Mouse (Mus musculus): ENCODE measurements around the gene Plekhm3.

Gene Plekhm3

DNA sequence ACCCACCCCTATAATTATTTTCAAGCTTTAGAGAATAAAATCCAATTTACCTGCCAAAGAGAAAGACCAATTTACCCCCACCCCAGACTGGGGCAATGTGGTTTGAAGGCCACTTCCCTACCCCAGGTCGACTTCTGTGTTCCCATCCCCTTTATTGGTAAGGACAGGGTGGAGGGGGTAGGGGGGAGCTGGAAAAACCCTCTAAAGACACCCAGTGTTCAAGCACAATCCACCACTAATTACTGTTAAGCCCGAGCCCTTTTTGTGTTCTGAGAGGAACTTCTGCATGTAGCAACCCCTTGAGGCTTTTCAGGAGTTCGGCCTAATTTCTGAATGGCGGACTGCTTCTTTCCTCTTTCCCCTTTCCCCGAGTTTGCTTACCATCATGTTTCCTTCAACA is 177.2 kb downstream of the Plekhm3 start:
- no peak for DNase-seq (ENCODE audit: low read depth, low spot score)

DNA sequence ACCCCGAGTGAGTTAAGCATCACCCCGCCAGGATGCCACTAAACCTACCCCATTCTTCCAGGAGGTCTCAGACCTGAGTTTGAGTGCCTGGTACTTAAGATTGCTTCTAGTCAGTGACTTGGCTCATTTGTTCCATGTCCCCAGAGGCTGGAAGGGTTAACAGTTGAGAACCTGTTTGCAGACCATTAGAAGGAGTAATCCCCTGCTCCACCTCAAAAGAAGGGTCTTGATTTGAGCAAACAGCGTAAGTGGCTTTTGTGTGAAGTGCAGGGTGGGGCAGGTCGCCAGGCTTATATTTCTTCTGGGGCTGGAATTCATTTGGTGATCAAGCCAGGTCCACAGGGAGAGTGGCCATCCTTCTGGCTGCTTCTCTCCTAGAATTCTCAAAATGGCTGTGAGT is 183.3 kb downstream of the Plekhm3 start:
- no peak for DNase-seq (ENCODE audit: low read depth, low spot score)

DNA sequence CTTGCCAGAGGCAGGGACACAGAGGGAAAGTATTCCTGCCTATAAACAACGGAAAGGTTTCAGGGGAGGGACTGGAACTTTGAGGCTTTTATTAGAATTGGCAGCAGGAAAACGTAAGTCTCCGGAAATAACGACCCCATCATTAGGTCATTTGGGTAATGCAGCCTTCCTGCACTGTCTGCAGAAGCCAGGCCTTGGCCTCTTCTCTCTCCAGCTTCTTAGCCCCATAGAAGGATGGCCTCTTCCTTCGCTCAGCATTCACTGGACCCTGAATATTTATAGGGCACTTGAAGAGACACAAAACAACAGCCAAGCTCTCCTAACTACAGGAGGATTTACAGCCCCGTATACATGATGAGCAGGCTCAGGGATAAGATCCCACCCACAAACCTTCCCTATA is 186.5 kb downstream of the Plekhm3 start:
- DNase-seq (ENCODE audit: low read depth, low spot score): no peak

DNA sequence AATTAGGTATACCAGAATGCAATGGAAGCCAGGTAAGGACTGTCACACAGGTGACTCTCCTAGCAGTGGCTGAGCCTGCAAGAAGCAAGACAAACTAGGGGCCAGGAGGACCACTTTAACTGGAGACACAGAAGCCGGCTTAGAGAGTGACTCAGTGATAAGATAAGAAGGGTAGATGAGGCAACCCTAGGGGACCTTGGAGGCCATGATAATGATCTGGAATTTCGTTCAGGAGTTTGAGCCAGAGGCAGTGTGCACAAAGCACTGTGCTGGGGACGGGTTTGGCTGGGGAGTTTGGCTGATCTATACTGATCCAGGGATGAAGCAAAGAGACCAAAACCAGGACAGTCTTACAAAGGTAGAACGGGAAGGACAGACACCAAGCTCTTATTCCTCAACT is 195.0 kb downstream of the Plekhm3 start:
- DNase-seq (ENCODE audit: low read depth, low spot score): no peak

DNA sequence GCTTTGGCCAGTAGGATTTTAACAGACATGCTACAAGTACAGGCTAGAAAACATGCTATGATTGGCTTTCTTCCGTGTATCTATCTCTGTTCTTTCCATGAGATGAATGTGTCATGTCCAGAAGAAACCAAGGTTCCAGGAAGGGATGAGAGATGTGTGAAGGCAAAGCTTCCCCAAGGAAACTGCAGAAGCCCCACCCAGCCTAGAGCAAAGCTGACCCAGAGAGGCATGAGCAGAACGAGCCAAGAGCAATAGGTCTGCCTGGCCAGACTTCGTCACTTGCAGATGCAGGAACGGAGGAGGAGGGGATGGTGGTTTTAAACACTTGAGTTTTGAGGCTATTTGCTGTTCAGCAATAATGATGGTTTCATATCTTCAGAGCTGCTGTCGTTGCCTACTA is 198.9 kb downstream of the Plekhm3 start:
- no peak for DNase-seq (ENCODE audit: low read depth, low spot score)

DNA sequence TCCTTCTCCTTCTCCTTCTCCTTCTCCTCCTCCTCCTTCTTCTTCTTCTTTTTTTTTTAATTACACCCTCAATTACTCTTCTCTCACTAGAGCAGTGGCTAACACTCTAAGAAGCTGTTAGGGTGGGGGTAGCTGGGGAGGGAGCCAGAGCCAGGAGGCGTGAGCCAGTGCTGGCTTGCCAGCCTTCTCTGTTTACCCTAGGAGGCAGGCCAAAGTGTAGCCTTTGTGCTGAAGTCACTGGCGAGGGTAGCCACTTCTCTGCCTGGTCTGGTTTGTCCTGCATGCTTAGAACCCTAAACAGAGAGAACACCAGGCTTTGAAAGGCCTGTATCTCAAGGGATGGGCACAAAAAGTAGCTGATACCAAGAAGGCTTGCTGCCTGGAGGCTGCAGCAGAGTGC is 199.4 kb downstream of the Plekhm3 start:
- no peak for DNase-seq (ENCODE audit: low read depth, low spot score)

DNA sequence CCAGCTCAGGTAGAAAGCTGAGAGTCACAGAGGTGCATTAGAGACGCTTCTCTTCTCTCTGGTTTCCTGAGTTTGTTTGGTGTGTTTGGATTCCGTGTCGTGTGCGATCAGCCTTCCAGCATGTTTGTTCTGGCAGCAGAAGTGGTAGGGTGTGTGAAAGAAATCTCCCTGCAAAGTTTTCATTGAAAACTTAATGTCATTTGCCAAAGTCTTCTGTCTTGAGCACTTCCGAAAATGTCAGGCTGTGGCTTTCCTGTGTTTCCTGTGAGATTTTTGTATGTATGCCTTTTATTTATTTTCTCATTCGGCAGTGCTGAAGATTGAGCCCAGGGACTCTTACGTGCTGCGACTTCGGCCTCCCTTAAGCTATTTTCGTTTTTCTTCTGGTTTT is 200.0 kb downstream of the Plekhm3 start:
- no peak for DNase-seq (ENCODE audit: low read depth, low spot score)

DNA sequence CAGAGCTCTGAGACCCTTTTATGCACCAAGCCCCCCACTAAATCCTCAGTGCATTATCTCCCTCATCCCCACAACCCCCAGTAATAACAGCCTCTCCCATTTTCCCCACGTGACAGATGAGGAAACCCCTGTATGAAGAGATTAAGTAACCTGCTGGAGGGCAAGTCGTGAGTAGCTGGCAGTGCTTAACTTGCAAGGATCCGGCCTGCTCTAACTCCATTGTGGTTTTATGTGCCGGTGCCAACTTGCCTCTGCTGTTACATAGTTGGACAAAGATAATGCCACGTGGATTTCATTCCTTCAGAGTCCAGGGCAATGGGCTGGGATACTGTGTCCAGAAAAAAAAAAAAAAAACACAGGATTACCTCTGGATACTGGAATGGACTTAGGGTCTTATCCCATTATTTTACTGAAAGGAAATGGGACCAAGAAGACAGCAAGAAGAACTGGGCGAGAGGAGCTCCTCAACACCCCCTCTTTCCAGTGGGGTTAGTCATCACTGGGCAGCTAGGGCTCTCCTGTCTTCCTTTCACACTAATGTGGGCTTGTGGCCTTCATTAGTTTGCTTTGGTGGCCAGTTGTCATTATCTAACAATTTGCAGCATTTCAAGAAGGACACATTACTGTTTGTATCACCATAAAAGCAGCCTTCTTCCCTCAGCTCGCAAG is 200.5 kb downstream of the Plekhm3 start:
- DNase-seq (ENCODE audit: low read depth, low spot score): peak; percentile 49

DNA sequence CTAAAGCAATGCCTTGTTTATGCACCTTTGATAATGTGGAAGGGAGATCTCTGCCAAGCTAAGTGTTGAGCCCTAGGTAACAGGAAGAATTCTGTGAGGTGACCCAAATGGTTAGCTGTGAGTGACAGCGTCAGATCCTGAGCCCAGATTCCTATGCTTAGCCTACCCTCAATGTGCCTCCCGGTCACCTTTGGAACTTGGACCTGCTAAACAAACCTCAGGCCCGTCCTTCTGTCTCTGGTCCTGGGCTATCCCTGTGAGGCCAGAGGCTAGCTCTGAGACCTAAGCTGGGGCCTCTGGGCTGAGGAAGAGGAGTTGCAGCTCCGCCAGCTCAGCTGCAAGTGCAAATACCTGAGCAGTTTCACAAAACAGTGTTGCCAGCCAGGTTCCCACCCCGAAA is 202.0 kb downstream of the Plekhm3 start:
- no peak for DNase-seq (ENCODE audit: low read depth, low spot score)

DNA sequence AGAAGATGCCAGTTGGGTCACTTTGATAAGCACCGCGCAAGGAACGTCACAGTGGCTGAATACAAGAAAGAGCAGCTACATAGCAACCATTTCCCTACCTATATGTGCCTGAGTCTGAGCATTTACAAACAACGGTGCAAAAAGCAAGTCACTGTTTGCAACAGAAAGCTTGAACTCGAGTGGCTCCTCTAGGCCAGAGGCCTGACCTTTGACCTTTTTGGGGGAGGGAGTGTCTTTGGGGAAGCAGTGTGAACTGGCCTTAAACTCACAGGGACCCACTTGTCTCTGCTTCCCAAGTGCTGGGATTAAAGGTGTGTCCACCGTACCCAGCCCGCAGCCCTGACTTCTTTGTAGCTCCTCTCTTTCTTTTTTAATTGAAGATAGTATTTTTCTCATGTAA is 203.0 kb downstream of the Plekhm3 start:
- DNase-seq (ENCODE audit: low read depth, low spot score): no peak

DNA sequence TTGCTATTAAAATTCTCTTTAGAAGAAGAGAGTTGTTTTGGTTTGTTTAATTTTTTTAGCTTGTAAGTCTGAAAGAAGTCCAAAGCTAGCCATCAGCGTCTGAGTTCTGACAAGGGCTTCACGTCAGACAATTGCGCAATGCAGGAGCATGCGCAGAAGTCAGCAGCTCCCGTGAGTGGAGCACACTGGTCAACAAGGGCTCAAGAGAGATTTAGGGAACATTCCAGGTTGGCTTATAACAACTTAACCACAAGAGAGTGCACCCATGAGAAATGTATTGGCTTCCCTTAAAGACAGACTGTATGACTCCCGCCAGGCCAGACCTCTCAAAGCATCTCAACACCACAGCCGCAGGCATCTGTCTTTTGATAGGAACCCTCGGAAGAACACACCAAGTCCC is 203.5 kb downstream of the Plekhm3 start:
- peak; percentile 24 for DNase-seq (ENCODE audit: low read depth, low spot score)

DNA sequence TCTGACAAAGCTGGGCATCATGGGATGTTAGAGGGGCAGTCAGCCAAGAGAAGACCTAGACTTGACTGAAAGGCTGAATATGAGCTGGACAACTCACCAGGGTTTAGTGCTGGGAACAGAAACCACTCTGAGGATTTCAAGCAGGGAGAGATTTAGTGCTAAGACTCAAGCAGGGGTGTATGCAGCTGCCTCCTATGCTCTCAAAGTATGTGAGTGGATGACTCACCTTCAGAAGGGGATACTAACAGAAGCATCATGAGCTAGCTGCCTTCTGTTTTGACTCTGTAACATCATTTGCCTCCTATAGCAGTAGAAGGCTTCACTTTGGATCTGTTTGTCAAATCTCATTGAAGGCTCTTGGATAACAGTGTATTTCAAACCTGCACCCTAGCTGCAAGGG is 212.0 kb downstream of the Plekhm3 start:
- peak; percentile 35 for DNase-seq (ENCODE audit: low read depth, low spot score)

DNA sequence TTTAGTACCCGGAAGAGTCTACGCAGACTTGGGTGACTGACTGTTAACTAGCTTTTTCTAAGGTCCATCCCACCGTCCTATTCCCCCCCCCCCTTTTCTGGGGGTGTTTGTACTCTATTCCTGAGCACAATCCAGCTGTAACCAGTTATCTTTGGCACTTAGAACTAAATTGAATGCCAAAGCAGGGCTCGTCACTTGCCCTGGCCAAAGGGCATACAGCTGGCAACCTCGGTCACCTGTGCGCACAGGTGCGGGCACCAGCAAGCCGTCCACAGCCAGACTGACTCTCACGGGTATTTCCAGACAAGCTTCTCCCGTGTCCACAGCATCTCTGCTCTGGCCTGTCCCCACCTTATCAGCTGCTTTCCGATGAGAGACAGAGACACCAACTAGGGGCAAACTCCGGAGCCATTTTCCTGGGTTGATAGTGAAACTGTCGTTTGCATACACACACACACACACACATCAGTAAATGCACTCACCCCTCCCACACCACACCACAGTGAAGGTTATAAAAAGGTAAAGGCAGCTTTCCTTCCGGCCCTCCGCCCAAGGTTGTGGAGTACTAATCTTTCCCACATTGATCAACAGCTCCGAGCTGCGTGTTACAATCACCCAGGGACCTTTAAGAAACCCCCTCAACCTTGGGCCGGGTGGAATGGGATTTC is 213.7 kb downstream of the Plekhm3 start:
- DNase-seq (ENCODE audit: low read depth, low spot score): no peak

DNA sequence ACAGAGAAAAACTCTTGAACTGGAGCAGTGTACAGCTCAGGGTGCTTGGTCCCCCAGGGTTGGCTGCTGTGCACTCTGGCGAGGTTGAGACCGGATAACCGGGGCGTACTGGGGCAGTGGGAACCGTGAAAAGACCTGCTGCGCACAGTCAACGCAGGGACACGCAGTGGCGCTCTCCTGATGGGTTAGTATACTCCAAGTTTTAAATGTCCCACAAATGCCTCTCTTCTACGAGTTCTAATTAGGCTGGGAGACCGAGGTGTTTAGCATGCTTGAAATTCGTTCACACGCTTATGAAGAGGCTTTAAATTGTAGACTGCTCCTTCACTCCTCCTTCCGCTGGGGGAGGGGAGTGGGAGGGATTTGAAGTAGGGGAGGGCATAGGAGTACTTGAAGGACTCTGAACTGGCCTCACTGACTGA is 218.0 kb downstream of the Plekhm3 start:
- DNase-seq (ENCODE audit: low read depth, low spot score): peak; percentile 3

DNA sequence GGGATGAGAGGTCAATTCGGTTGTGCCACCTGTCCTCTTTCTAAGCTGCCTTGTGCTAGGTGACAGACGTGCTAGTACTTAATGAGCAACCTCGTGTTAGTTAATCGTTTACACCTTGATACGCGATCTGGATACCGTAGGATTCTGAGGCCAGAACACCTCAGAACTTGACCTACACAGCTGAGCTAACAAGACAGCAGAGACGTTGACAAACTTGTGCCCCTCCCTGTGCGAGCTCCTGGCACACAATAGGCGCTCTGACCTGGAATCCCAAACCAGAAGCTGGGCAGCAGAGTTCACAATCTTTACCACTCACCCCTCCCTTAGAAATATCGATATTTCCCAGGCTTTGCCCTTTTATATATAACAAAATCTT is 218.5 kb downstream of the Plekhm3 start:
- no peak for DNase-seq (ENCODE audit: low read depth, low spot score)

DNA sequence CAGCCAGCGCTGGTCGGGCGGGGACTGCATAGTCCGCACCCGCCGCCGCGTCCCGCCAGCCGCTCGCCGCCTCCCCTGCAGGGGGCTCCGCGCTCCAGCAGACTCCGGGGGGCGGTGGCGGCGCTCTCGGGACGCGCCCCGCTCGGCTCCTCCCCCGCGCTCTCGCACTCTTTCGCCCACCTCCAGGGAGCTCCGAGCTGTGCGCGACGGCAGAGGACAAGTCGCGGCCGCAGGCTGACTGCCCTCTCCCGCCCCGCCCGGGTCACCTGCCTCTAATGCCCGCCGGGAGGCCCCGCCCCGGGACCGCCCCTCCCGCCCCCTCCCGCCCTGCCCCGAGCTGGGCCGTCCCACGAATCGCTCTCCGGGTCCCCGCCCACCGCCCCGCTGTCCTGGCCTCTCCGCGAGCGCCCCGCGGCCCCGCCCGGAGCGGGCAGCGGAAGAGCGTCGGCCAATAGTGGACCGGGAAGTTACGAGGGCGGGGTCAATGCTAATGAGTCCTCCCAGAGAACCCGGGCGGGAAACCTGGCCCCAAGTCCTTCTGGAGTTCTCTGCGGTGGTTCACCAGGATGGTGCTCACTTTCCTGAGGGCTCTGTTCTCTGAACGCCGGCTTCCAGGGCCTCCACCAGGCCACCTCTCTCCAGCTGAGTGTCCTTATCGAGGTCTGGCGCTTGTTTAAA is 219.0 kb downstream of the Plekhm3 start, which contains the start of gene Fzd5:
Gene Fzd5, minus strand, starts transcription at position 250 of the 678 bp plus-strand sequence.
- DNase-seq (ENCODE audit: low read depth, low spot score): peak; percentile 95

DNA sequence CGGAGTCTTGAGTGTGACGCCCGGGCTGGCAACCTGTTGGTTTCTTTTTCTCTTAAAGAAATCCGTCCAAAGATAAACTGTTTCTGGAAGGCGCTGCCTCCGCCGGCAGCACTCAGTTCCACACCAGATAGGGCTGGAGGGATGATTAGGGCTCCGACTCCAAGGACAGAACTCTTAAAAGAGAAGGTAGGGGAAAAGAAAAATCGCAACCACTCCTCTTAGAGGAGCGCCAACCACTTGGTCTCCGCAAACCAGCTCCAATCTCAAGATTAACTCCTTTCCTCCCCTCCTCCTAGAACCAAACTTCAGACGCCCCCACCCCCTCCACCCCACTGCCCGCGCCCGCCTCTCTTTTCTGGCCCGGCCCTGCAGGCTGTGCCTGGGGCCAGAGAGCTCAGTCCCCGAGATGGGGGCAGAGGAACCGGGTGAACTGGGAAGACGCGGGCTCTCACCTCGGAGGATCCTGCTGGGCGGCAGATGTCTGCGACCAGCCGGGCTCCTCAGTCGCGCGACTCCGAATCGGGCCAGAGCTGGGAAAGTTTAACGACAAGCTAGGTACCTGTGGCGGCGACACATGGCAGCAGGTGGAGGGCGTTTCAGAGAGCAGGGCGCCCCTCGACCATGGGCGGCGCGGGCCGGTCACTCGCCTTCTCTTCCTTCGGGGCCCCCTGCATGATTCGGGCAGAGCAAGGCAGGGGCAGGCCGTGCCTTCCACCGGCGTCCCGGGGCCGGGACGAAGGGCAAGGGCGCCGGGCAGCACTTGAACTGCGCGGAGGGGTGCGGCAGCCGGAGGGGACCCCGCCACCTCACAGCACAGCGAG is 219.7 kb downstream of the Plekhm3 start:
- DNase-seq (ENCODE audit: low read depth, low spot score): peak; percentile 55

Data from 3T3-L1 (cell line).